Mouse (Mus musculus) erythroblast, embryonic 14.5 days (primary cell): ENCODE results near the gene Neu2. TPM values are rescaled to one million over a fixed set of nuclear protein-coding genes. Genes with fewer than 3 reads are reported as not detected.
"Not testable (repeated sequence)": the region's sequence is repeated elsewhere in the genome, so short reads cannot be mapped to it uniquely, and the experiment has no call there.

ENCODE experiments used
- H3K27me3 ChIP-seq: 2 replicates; pipeline ENCODE4 v1.6.1; 2012; ENCODE audit warnings: inconsistent platforms; ENCODE audit not compliant: control insufficient read depth
- H3K36me3 ChIP-seq: 2 replicates; pipeline ENCODE4 v1.6.1; 2012; ENCODE audit warnings: mild to moderate bottlenecking, inconsistent platforms; ENCODE audit not compliant: control insufficient read depth
- H3K4me1 ChIP-seq: 2 replicates; pipeline ENCODE4 v1.6.1; 2012; ENCODE audit warnings: inconsistent platforms; ENCODE audit not compliant: control insufficient read depth
- H3K4me3 ChIP-seq: replicated peaks from 2 replicates; pipeline ENCODE3; 2012; ENCODE audit warnings: moderate library complexity, mild to moderate bottlenecking, inconsistent platforms
- H3K9me3 ChIP-seq: 2 replicates; pipeline ENCODE4 v1.6.1; 2012; ENCODE audit warnings: low read length, inconsistent platforms, mixed read lengths; ENCODE audit not compliant: control insufficient read depth
- GATA1 ChIP-seq: IDR thresholded peaks from 2 replicates; pipeline ENCODE4 v1.6.1; 2012; ENCODE audit warnings: low read length, inconsistent platforms, mixed read lengths
- TAL1 ChIP-seq: IDR thresholded peaks from 3 replicates; pipeline ENCODE4 v1.6.1; 2012; ENCODE audit warnings: low read length, inconsistent platforms, mixed read lengths
- polyA plus RNA-seq: library from polyadenylated mRNA; stranded (reverse); fragments of >175 nt; gene quantifications from 2 replicates; pipeline ENCODE4 v1.2.3, GENCODE M21; 2012

The Neu2 gene
- not detected in 2 replicates for polyA plus RNA-seq

DNA sequence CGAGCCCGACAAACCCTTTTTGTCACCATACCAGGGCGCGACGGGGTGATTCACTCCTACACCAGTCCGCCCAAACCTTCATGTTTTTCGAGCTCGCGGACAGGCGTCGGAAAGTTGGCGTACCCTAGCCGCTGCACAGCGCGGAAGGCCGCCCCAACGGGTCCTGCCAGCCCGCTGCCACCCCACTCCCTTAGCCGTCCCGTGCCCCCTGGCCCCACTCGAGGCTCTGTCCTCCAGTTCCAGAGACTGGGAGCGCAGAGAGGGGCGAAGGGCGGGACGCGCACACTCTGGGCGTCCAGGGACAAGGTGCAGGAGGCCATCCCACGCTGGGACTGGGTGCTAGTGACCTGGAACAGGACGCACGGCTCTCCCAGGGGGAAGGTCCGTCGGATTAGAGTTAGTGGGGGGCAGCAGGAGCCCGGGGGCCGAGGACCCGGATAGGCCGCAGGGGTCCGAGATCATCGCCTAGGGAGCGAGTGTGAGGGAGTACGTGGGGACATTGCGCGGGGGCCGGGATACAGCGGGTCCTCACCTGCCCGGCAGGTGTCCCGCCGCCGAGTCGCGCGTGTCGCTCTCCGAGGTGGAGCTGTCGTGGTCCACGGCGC is at the start of gene Neu2:
Neu2 (plus strand) TSS at position 329 of the 605 bp plus-strand sequence.
- no peaks in the 10 kb centered on the region for H3K4me1 ChIP-seq
- peaks cover 4% of the 10 kb centered on the region for H3K9me3 ChIP-seq
- no peaks in the 10 kb centered on the region for H3K36me3 ChIP-seq
- H3K27me3 ChIP-seq: peaks cover 57% of the 10 kb centered on the region
- peak within 1 kb of the TSS; percentile 36 for H3K4me3 ChIP-seq
- TF ChIP-seq GATA1 (no peak), TAL1 (no peak)

DNA sequence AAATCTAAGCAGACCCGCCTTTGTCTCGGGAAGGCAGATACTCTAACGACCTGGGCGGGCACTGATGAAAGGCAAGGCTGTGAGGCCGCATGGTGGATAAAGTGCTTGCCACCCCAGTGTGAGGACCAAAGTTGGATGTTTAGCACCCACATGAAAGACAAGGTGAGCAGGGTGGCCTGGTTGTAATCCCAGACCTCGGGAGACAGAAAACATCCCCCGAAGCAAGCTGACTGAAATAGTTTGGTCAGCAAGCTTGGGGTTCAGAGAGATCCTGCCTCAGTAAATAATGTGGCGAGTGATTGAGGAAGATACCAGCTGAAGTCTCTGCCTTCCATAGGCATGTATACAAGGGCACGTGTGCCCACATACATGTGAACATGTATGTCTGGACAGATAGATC is 42.2 kb upstream of the Neu2 start:
- no peak overlapping the region for H3K4me3 ChIP-seq
- TF ChIP-seq GATA1 (no peak), TAL1 (no peak)
- H3K36me3 ChIP-seq: no peaks in the 10 kb centered on the region
- H3K4me1 ChIP-seq: no peaks in the 10 kb centered on the region
- H3K27me3 ChIP-seq: no peaks in the 10 kb centered on the region
- H3K9me3 ChIP-seq: no peaks in the 10 kb centered on the region

DNA sequence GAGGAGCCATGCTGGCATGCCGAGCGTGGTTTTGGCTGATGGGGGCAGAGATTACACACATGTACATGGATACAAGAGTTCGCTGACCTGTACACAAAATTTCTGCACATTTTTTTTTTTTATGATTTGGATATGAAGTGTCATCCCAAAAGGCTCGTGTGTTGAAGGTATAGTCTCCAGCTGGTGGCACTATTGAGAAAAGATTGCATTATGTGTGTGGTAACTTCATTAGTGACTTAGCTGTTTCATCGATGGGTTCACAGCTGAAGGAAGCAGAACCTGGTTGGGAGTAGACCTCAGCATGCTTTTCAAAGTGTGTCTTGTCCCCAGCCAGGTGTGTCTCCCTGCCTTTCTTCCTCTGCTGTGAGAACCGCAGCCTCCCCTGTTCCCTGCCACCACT is 41.4 kb upstream of the Neu2 start:
- Histone ChIP-seq H3K4me3 (no peak overlapping the region), H3K36me3 (no peaks in the 10 kb centered on the region), H3K4me1 (no peaks in the 10 kb centered on the region), H3K9me3 (no peaks in the 10 kb centered on the region), H3K27me3 (no peaks in the 10 kb centered on the region)
- no peak for TF ChIP-seq GATA1
- no peak for TF ChIP-seq TAL1

DNA sequence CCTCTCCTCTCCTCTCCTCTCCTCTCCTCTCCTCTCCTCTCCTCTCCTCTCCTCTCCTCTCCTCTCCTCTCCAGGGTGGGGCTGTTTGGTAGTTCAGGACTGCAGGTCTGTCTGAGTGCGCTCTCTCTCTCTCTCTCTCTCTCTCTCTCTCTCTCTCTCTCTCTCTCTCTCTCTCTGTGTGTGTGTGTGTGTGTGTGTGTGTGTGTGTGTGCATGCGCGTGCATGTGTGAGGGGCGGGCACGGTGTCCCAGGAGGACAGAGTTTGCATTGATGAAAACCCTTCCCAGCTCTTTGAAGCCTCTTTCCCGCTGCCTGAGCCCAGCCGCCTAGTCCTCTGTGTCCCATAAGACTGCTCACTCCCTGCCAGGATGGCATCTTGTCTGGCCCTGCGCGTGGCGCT is 39.7 kb upstream of the Neu2 start, which contains the start of gene Snorc:
Snorc (plus strand) TSS at position 301 of the 400 bp plus-strand sequence.
- not testable (repeated sequence) for H3K4me3 ChIP-seq, H3K4me1 ChIP-seq, H3K36me3 ChIP-seq, H3K9me3 ChIP-seq, H3K27me3 ChIP-seq

DNA sequence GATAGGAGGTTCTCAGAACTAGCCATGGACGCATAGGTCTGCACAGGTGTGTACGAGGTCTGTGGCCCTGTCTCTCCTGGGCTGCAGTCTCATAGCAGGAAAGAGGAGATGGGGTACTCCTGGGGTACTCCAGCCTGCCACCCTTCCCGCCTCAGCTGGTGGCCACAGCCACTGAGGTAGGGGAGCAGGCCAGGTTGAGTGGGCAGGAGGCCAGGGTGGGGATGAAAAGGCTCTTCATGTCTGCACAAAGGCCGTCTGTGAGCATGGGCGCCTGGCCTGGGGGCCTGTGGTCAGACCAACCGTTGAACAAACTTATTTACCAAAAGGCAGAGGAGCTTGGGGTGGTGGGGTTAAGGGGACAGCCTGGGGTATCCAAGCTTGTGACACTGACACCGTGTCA is 37.8 kb upstream of the Neu2 start:
- H3K4me3 ChIP-seq: no peak overlapping the region
- H3K9me3 ChIP-seq: no peaks in the 10 kb centered on the region
- H3K36me3 ChIP-seq: no peaks in the 10 kb centered on the region
- no peaks in the 10 kb centered on the region for H3K4me1 ChIP-seq
- TF ChIP-seq GATA1: no peak
- H3K27me3 ChIP-seq: peaks cover 18% of the 10 kb centered on the region

DNA sequence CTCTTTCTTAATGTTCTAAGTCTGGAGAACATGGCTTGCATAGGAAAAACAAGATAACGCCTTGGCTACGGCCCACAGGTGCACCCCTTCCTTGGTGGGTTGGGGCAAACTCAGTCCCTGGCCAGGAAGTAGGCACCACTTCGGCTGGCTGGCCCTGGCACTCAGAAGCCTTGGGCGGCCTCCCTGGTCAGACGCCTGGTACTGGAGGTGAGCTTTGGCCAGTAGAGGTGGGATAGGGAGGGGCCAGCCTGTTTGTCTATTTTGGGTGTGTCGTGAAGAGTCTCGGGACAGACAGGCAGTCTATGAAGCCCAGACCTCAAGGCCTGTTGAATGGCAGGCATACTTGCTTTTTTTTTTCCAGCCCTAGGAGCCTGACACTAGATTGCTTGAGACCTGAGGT is 37.1 kb upstream of the Neu2 start:
- TF ChIP-seq GATA1 (no peak), TAL1 (no peak)

DNA sequence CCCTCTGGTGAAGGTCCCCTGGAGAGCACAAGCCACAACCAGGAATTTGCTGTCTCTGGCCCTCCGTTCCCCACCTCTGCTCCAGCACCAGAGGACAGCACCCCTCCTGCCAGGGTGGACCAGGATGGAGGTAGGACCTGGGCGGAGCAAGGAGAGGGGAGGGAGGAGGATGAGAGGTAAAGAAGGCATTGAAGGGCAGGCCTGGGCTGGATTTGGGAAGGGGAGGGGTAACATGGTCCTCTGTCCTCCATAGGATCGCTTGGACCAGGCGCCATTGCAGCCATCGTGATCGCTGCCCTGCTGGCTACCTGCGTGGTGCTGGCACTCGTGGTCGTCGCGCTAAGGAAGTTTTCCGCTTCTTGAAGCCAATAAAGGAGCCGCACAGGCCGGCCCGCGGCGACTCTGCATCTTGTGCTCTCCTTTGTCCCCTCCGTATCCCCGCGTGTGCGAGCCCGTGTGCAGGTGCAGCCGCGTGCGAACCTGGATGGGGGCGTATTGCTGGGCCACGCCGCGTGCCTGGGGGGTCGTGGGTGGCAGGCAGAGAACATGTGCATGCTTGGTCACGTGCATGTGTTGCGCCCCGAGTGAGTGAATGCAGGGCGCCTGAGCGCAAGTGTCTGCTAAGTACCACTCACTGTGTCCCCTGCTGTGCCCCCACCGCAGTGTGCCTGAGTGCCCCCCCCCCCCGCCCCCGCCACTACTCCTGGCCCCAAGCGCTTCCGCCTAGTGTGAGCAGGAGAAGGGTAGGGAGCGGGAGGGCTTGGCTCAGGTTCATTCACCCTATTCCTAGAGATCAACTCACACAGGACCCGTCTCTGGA is 34.4 kb upstream of the Neu2 start:
- Histone ChIP-seq H3K4me3 (no peak overlapping the region), H3K4me1 (no peaks in the 10 kb centered on the region), H3K27me3 (peaks cover 18% of the 10 kb centered on the region), H3K9me3 (no peaks in the 10 kb centered on the region), H3K36me3 (no peaks in the 10 kb centered on the region)
- TF ChIP-seq TAL1: no peak
- no peak for TF ChIP-seq GATA1

More for the DNA sequence above, 37.1 kb upstream of the Neu2 start:
- Histone ChIP-seq H3K36me3 (no peaks in the 10 kb centered on the region), H3K4me1 (no peaks in the 10 kb centered on the region), H3K4me3 (no peak overlapping the region), H3K9me3 (no peaks in the 10 kb centered on the region), H3K27me3 (peaks cover 18% of the 10 kb centered on the region)

DNA sequence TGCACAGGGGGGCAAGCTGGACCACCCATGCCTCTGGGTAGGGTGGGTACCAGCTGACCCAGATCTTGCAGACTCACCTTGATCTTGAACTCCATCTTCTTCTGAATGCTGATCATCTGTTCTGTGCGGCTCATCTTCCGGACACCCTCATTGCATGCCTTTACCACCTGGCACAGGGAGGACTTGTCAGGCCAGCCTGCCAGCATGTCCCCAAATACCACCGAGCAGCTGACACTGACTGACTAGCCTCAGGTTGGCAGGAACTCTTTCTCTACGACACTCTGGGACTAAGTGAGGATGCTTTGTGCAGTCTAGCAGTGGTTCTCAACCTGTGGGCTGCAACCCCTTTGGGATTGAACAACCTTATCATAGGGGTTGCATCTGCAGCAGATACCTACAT is 27.1 kb upstream of the Neu2 start:
- no peak for TF ChIP-seq GATA1
- TF ChIP-seq TAL1: no peak
- Histone ChIP-seq H3K27me3 (no peaks in the 10 kb centered on the region), H3K9me3 (no peaks in the 10 kb centered on the region), H3K4me1 (no peaks in the 10 kb centered on the region), H3K4me3 (no peak overlapping the region), H3K36me3 (peaks cover 2% of the 10 kb centered on the region; the same call in 1 of the 2 replicates)

DNA sequence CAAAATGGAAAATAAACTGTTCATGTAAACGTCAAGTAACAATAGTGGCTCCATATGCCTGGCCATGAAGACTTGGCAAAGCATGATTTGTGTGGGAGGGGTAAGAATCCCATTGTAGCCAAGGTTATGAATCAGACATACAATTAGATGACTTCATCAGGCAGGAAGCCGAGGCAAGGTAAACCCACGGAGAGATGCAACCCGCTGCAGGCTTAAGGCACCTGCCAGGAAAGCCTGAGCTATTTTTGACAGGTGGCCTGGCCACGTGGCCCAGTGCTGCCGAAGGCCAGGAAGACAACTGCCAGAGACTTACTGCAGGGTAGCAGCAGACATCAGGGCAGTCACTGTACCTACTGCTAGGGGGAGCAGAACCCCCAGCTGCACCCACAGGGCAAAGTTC is 23.3 kb upstream of the Neu2 start:
- Histone ChIP-seq H3K27me3 (no peaks in the 10 kb centered on the region), H3K4me3 (no peak overlapping the region), H3K9me3 (no peaks in the 10 kb centered on the region), H3K36me3 (no peaks in the 10 kb centered on the region; the same call in 1 of the 2 replicates), H3K4me1 (no peaks in the 10 kb centered on the region)
- TF ChIP-seq TAL1 (no peak), GATA1 (no peak)

DNA sequence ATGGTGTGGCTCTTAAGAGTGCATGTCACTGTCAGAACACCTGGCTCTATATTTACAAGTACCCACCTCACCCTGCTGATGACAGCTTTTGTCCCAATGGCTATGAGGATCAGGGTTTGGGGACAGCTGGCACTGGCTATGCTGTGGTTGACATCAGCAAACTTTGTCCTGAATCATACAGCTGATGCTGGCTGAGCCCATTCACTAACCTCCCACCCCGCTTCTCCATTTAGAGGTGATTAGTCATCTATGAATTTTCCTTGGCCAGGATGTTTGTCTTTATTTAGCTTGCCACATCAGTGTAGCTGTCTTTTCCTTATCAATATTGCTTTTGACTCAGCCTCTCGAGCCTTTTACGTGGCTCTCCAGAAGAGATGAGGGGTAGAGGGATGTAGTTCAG is 17.4 kb upstream of the Neu2 start:
- no peaks in the 10 kb centered on the region for H3K4me1 ChIP-seq
- no peak for TF ChIP-seq TAL1
- no peak for TF ChIP-seq GATA1
- no peak overlapping the region for H3K4me3 ChIP-seq
- H3K36me3 ChIP-seq: no peaks in the 10 kb centered on the region; the same call in 1 of the 2 replicates
- no peaks in the 10 kb centered on the region for H3K9me3 ChIP-seq
- no peaks in the 10 kb centered on the region for H3K27me3 ChIP-seq
